29 mouse cellular contexts compared by ENCODE assay signal in the genomic region with DNA sequence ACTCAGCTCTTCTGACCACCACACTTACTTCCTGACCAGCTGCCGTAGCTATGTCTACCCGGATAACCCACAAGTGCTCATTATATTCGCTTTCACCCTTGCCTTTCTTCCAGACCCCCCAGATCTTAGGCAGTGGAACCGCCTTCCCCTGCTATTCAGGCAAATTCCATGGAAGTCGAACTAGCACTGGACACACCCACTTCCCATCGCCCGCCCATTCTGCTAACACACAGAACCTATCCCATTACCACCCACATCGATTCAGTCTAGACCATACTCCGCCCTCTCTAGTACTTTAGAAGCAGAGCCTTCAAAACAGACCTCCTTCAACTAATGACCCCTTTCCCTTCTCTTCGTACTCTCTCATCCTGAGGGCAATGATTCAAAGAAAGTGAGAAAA. TPM values are rescaled to one million over a fixed set of nuclear protein-coding genes. Genes with fewer than 3 reads are reported as not detected.
"Had no signal": no experiment of that assay in that cellular context is flagged by ENCODE, and none has a peak within 500 bp of the region (broad histone marks: within the 10 kb centered on the region; RNA-seq: fewer than 3 reads in every experiment).

No protein-coding gene starts in this region.

- H3K27me3 ChIP-seq: heart, embryonic 12.5 days; hindbrain, embryonic 12.5 days; intestine, embryonic 15.5 days; limb, embryonic 12.5 days; liver, embryonic 13.5 days; liver, embryonic 15.5 days had no signal

- H3K27ac ChIP-seq: gastrocnemius, adult 2 months; heart, embryonic 10.5 days; hindbrain, embryonic 10.5 days; hindbrain, embryonic 12.5 days; hindbrain, embryonic 14.5 days; intestine, embryonic 15.5 days; layer of hippocampus, adult 2 months; left cerebral cortex, adult 2 months; limb, embryonic 12.5 days; liver, embryonic 13.5 days; liver, embryonic 15.5 days had no signal

- H3K4me2 ChIP-seq: heart, embryonic 12.5 days; hindbrain, embryonic 12.5 days; hindbrain, embryonic 14.5 days; intestine, embryonic 15.5 days; limb, embryonic 12.5 days; liver, embryonic 11.5 days; liver, embryonic 13.5 days; liver, embryonic 15.5 days had no signal

- H3K9ac ChIP-seq: heart, embryonic 12.5 days; hindbrain, embryonic 12.5 days; hindbrain, embryonic 14.5 days; intestine, embryonic 15.5 days; limb, embryonic 12.5 days; liver, embryonic 13.5 days; liver, embryonic 15.5 days; liver, postnatal 0 days had no signal

- ATAC-seq: hindbrain, embryonic 16.5 days; inflammation-experienced regulatory T-cells, adult 6 months; intestine, embryonic 15.5 days; intestine, postnatal 0 days; liver, postnatal 0 days had no signal

- H3K36me3 ChIP-seq: heart, embryonic 10.5 days; heart, embryonic 12.5 days; hindbrain, embryonic 10.5 days; hindbrain, embryonic 12.5 days; intestine, embryonic 15.5 days; limb, embryonic 12.5 days; liver, embryonic 13.5 days; liver, embryonic 15.5 days had no signal

- H3K4me1 ChIP-seq: heart, embryonic 10.5 days; heart, embryonic 12.5 days; hindbrain, embryonic 10.5 days; hindbrain, embryonic 12.5 days; intestine, embryonic 15.5 days; limb, embryonic 12.5 days; liver, embryonic 13.5 days; liver, embryonic 15.5 days had no signal

- H3K9me3 ChIP-seq: heart, embryonic 12.5 days; hindbrain, embryonic 10.5 days; hindbrain, embryonic 12.5 days; intestine, embryonic 15.5 days; limb, embryonic 12.5 days; liver, embryonic 13.5 days; liver, embryonic 15.5 days had no signal

- DNase-seq: gastrocnemius, adult 2 months; gastrocnemius, postnatal 10 days; gastrocnemius, postnatal 25 days; heart, postnatal 10 days; heart, postnatal 4 days; kidney, adult 18-20 months; kidney, adult 8-10 months; kidney, postnatal 10 days; kidney, postnatal 25 days; kidney, postnatal 4 days; liver; liver, embryonic 13.5 days; liver, postnatal 0 days had no signal

- H3K4me3 ChIP-seq: gastrocnemius, adult 2 months; heart, embryonic 10.5 days; heart, embryonic 12.5 days; hindbrain, embryonic 10.5 days; hindbrain, embryonic 12.5 days; intestine, embryonic 15.5 days; layer of hippocampus, adult 2 months; left cerebral cortex, adult 2 months; limb, embryonic 12.5 days; liver, embryonic 13.5 days; liver, embryonic 15.5 days had no signal

RNA-seq across cellular contexts. Expression of a gene that starts 15.8 kb away (rescaled TPM):
- polyA plus RNA-seq: heart, embryonic 10.5 days; heart, embryonic 12.5 days; heart, embryonic 14.5 days; heart, embryonic 16.5 days; hindbrain, embryonic 12.5 days; hindbrain, embryonic 14.5 days; hindbrain, embryonic 16.5 days; liver, embryonic 11.5 days; liver, embryonic 13.5 days had no signal
